Mouse (Mus musculus) midbrain, embryonic 16.5 days (tissue): ENCODE data around the gene Lrrc15. TPM values are rescaled to one million over a fixed set of nuclear protein-coding genes. Genes with fewer than 3 reads are reported as not detected.

Experiments used
- ATAC-seq: fragments of 200-750 bp; cut with Nextera tagmentation; 2 replicates; pipeline ENCODE4 v1.8.0; 2017; ENCODE audit warnings: moderate TSS enrichment
- H3K27ac ChIP-seq: fragments of 300-500 bp; sonication (generic); 2 replicates; pipeline ENCODE4 v1.5.1; 2014; ENCODE audit warnings: mild to moderate bottlenecking, low read length, mixed read lengths
- H3K27me3 ChIP-seq: fragments of 300-500 bp; sonication (generic); 2 replicates; pipeline ENCODE4 v1.6.1; 2014; ENCODE audit warnings: low read depth, low read length, mixed read lengths; ENCODE audit not compliant: control insufficient read depth, insufficient read depth
- H3K36me3 ChIP-seq: fragments of 300-500 bp; sonication (generic); 2 replicates; pipeline ENCODE4 v1.6.1; 2014; ENCODE audit warnings: mild to moderate bottlenecking, low read length, moderate library complexity, mixed read lengths; ENCODE audit not compliant: control insufficient read depth, insufficient read depth
- H3K4me1 ChIP-seq: fragments of 300-500 bp; sonication (generic); 2 replicates; pipeline ENCODE4 v1.6.1; 2014; ENCODE audit warnings: mild to moderate bottlenecking, low read length, mixed read lengths; ENCODE audit not compliant: control insufficient read depth, insufficient read depth
- H3K4me2 ChIP-seq: fragments of 300-500 bp; sonication (generic); 2 replicates; pipeline ENCODE4 v1.6.1; 2014; ENCODE audit warnings: mild to moderate bottlenecking, low read length, mixed read lengths
- H3K4me3 ChIP-seq: fragments of 300-500 bp; sonication (generic); 2 replicates; pipeline ENCODE4 v1.5.1; 2014; ENCODE audit warnings: low read depth, mild to moderate bottlenecking, low read length, moderate library complexity, mixed read lengths
- H3K9ac ChIP-seq: fragments of 300-500 bp; sonication (generic); 2 replicates; pipeline ENCODE4 v1.6.1; 2014; ENCODE audit warnings: low read depth, low read length, mixed read lengths
- H3K9me3 ChIP-seq: fragments of 300-500 bp; sonication (generic); replicated peaks from 2 replicates; pipeline ENCODE4 v1.6.1; 2014; ENCODE audit warnings: mild to moderate bottlenecking, low read length, mixed read lengths; ENCODE audit not compliant: control insufficient read depth, poor library complexity, severe bottlenecking
- WGBS: fragments of 180-500 bp; shearing (Covaris S2); extraction: QIAGEN DNeasy Blood & Tissue Kit; methylation state at CpG from one replicate; pipeline ENCODE4 v1.1.7; 2014; 5-methylcytosine and 5-hydroxymethylcytosine counted together
- polyA plus RNA-seq: library from polyadenylated mRNA; unstranded; fragments of >200 nt; fragmentation: Nextera tagmentation; extraction: Ambion mirVana; gene quantifications from 2 replicates; pipeline ENCODE4 v1.2.1, GENCODE M21; 2015

The Lrrc15 gene
- polyA plus RNA-seq, 1 experiment from 2014 or later = 0.25 TPM

DNA sequence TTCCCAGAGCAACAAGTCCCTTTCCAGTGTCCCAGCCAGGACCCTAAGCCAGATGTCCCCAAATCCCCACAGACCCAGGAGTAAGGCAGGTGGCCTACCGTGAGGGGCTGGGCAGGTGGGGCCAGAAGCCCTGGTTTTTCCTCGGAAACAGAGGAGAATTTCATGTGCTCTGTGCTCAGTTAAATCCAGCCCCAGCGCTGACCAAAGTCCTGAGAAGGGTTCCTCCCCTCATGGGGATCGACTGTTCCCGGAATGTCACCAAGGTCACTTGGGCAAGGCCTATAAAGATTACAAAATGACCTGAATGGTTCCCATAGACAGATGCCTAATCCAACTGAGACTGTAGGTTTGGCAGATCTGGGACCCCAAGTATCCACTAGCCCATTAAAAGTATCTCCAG, 15.7 kb downstream of the Lrrc15 start, which contains the start of gene Cpn2:
TSS of gene Cpn2 (minus strand) at position 141 of the 400 bp plus-strand sequence.
- no peak within 1 kb of the TSS for H3K4me3 ChIP-seq
- no peak for ATAC-seq
- WGBS = 74% methylated on average over 5 of the region's 5 CpGs
- peaks cover 2% of the 10 kb centered on the region; the same call in 1 of the 2 replicates for H3K27me3 ChIP-seq
- H3K4me1 ChIP-seq = no peaks in the 10 kb centered on the region
- H3K4me2 ChIP-seq = no peak within 1 kb of the TSS
- H3K27ac ChIP-seq = no peak within 1 kb of the TSS
- no peak within 1 kb of the TSS for H3K9ac ChIP-seq
- no peaks in the 10 kb centered on the region for H3K36me3 ChIP-seq
- no peaks in the 10 kb centered on the region for H3K9me3 ChIP-seq

DNA sequence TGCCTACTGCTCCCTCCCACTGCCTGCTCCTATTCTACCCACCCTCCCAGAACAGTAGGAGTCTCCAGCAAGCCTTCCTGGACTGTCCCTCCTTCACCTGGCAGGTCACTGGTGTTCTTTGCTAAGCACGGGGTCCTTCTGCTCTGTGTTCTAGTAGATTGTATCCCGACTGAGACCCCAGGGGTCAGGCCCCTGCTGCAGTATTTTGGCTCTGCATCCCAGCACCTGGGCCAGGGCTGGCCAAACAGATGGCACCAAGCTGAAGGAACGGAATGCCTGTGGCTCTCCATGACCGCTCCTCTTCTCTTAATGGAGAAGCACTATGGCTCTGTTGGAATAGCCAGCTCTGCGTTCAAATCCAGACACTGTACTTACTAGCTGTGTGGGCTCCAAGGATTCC, 16.5 kb downstream of the Lrrc15 start:
- no peaks in the 10 kb centered on the region for H3K36me3 ChIP-seq
- no peak overlapping the region for H3K27ac ChIP-seq
- H3K9me3 ChIP-seq = no peaks in the 10 kb centered on the region
- 88% methylated on average over 5 of the region's 5 CpGs for WGBS
- no peaks in the 10 kb centered on the region for H3K4me1 ChIP-seq
- no peak overlapping the region for H3K4me2 ChIP-seq
- H3K4me3 ChIP-seq = no peak overlapping the region
- ATAC-seq = no peak
- H3K9ac ChIP-seq = no peak overlapping the region
- peaks cover 2% of the 10 kb centered on the region; the same call in 1 of the 2 replicates for H3K27me3 ChIP-seq

DNA sequence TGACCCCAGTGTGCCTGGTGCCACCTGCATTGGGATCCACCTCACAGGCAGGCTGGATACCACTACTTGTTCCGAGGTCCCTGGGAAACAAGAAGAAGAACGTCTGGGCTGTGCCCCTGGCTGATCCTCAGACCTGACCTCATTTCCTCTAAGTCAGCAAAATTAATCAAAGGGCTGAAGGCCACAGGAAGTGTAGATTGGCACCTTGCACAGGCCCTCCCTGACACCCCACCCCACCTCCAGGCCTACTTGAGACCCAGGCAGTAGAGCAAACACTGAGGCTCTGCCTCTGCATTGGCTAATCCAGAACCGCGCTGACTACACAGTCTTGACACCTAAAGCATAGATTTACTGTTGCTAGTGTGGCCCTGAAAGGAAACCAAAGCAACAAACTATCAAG, 17.4 kb downstream of the Lrrc15 start:
- no peak overlapping the region for H3K27ac ChIP-seq
- H3K4me3 ChIP-seq = no peak overlapping the region
- H3K27me3 ChIP-seq = peaks cover 2% of the 10 kb centered on the region; the same call in 1 of the 2 replicates
- no peaks in the 10 kb centered on the region for H3K9me3 ChIP-seq
- ATAC-seq = no peak
- no peaks in the 10 kb centered on the region for H3K4me1 ChIP-seq
- H3K36me3 ChIP-seq = no peaks in the 10 kb centered on the region
- WGBS = 77% methylated on average over 4 of the region's 4 CpGs
- no peak overlapping the region for H3K9ac ChIP-seq
- H3K4me2 ChIP-seq = no peak overlapping the region

GRCm38 (mm10) chr16:30263156-30263555, 19.9 kb downstream of the Lrrc15 start:
- Histone ChIP-seq H3K4me1 (no peaks in the 10 kb centered on the region), H3K9ac (no peak overlapping the region)
- WGBS = 58% methylated on average over 4 of the region's 4 CpGs

DNA sequence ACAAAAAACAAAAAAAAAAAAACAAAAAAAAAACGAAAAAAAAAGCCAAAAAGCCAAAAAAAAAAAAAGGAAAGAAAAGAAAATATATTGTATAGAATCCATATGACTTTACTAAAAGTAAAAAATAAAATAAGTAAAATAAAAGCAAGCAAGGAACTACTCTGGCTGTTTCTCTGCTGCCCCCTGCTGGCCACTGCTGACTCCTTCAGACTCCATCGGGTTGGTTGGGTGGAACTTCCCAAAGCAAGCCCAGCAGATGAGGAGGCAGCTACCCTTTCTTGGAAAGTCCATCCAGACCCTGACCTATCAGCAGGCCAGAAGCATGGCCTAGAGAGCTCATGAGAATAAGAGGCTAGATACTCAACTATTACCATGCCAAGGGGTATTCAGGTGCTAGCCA, 20.4 kb downstream of the Lrrc15 start:
- no peaks in the 10 kb centered on the region for H3K4me1 ChIP-seq
- H3K9ac ChIP-seq = no peak overlapping the region
- whole genome bisulfite sequencing = 2% methylated on average over 2 of the region's 2 CpGs
- H3K36me3 ChIP-seq = no peaks in the 10 kb centered on the region
- ATAC-seq = no peak
- peaks cover 2% of the 10 kb centered on the region; the same call in 1 of the 2 replicates for H3K27me3 ChIP-seq
- no peak overlapping the region for H3K27ac ChIP-seq
- H3K4me3 ChIP-seq = no peak overlapping the region
- no peak overlapping the region for H3K4me2 ChIP-seq
- H3K9me3 ChIP-seq = no peaks in the 10 kb centered on the region

More at GRCm38 (mm10) chr16:30263156-30263555, 19.9 kb downstream of the Lrrc15 start:
- Histone ChIP-seq H3K27ac (no peak overlapping the region), H3K36me3 (no peaks in the 10 kb centered on the region), H3K9me3 (no peaks in the 10 kb centered on the region), H3K4me3 (no peak overlapping the region), H3K27me3 (peaks cover 2% of the 10 kb centered on the region; the same call in 1 of the 2 replicates), H3K4me2 (no peak overlapping the region)
- ATAC-seq = no peak

DNA sequence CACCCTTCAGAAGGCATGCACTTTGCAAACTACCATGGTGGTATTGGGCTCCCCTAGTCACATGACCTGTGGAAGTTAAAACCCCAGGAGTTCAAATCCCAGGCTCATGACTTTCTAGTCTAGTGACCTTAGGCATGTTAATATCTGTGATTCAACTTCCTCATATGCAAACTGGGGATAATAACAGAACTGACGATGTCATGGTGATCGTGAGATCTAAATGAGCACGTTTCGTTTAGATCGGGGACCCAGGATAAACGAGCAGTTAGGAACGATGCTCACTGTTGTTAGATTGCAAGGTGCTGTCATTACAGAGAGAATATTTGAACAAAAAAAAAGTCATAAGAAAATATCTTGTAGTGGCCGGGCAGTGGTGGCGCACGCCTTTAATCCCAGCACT, 20.9 kb downstream of the Lrrc15 start:
- no peaks in the 10 kb centered on the region for H3K9me3 ChIP-seq
- ATAC-seq = no peak
- no peaks in the 10 kb centered on the region for H3K4me1 ChIP-seq
- no peak overlapping the region for H3K4me3 ChIP-seq
- H3K27me3 ChIP-seq = peaks cover 2% of the 10 kb centered on the region; the same call in 1 of the 2 replicates
- 89% methylated on average over 10 of the region's 10 CpGs for WGBS
- no peak overlapping the region for H3K27ac ChIP-seq
- no peak overlapping the region for H3K4me2 ChIP-seq
- no peak overlapping the region for H3K9ac ChIP-seq
- H3K36me3 ChIP-seq = no peaks in the 10 kb centered on the region

GRCm38 (mm10) chr16:30261341-30261740, 21.7 kb downstream of the Lrrc15 start:
- no peak for ATAC-seq
- no peak overlapping the region for H3K27ac ChIP-seq
- peaks cover 2% of the 10 kb centered on the region; the same call in 1 of the 2 replicates for H3K27me3 ChIP-seq
- no peaks in the 10 kb centered on the region for H3K4me1 ChIP-seq
- H3K9me3 ChIP-seq = no peaks in the 10 kb centered on the region
- H3K4me3 ChIP-seq = no peak overlapping the region
- H3K36me3 ChIP-seq = no peaks in the 10 kb centered on the region
- 82% methylated on average over 9 of the region's 9 CpGs for WGBS
- H3K4me2 ChIP-seq = no peak overlapping the region
- H3K9ac ChIP-seq = no peak overlapping the region

DNA sequence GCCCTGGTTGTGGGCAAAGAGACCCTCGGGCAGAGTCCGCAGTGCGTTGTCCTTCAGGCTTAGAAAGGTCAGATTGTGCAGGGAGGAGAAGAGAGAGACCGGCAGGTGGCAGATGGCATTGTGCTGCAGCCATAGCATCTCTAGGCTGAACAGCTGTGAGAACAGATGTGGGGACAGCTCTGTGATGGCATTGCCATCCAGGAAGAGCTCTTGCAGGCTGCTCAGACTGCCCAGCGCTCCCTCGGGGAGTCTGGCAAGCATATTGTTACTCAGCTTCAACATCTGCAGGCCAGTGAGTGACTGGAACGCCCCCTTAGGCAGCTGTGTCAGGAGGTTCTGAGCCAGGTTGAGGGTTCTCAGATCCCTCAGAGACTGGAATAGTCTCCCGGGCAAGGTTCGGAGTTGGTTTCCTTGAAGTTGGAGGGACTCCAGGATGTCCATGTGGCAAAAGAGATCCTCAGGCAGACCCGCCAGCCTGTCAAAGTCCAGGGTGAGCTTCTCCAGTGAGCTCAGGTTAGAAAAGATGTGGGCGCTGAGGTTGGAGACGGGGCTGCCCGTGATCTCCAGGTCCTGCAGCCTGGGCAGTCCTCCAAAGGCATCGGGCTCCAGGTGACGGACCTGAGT, 22.9 kb downstream of the Lrrc15 start:
- Histone ChIP-seq H3K9me3 (no peaks in the 10 kb centered on the region), H3K9ac (no peak overlapping the region), H3K36me3 (no peaks in the 10 kb centered on the region), H3K27me3 (peaks cover 2% of the 10 kb centered on the region; the same call in 1 of the 2 replicates), H3K4me1 (no peaks in the 10 kb centered on the region), H3K4me2 (no peak overlapping the region), H3K4me3 (no peak overlapping the region), H3K27ac (no peak overlapping the region)
- 93% methylated on average over 15 of the region's 15 CpGs for WGBS
- ATAC-seq = no peak

DNA sequence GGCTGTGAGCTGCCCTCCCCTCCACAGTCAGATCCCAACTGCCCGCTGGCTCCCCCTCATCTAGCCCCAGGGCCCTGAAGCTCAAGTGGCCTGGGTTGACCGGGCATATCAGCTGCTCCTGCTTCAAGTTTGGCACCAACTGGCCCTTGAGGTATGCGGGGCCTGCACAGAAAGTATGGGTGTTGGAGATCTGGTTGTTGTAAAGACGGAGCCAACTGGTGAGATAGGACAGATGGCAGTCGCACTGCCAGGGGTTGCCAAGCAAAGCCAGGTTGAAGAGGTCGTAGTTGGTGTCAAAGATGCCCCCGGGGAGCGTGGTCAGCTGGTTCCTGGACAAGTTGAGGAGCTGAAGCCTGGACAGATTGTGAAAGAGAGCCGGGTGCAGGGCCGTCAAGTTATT, 23.6 kb downstream of the Lrrc15 start:
- no peak for ATAC-seq
- WGBS = 91% methylated on average over 10 of the region's 10 CpGs

More for the DNA sequence above, 23.6 kb downstream of the Lrrc15 start:
- H3K4me2 ChIP-seq = no peak overlapping the region
- H3K9me3 ChIP-seq = no peaks in the 10 kb centered on the region
- no peak overlapping the region for H3K4me3 ChIP-seq
- H3K27ac ChIP-seq = no peak overlapping the region
- no peaks in the 10 kb centered on the region for H3K4me1 ChIP-seq
- H3K36me3 ChIP-seq = no peaks in the 10 kb centered on the region
- peaks cover 2% of the 10 kb centered on the region; the same call in 1 of the 2 replicates for H3K27me3 ChIP-seq
- no peak overlapping the region for H3K9ac ChIP-seq
